Mouse (Mus musculus): ENCODE results near the gene Aspm.
"Not testable (repeated sequence)": the region's sequence is repeated elsewhere in the genome, so short reads cannot be mapped to it uniquely, and the experiment has no call there.

Gene Aspm

DNA sequence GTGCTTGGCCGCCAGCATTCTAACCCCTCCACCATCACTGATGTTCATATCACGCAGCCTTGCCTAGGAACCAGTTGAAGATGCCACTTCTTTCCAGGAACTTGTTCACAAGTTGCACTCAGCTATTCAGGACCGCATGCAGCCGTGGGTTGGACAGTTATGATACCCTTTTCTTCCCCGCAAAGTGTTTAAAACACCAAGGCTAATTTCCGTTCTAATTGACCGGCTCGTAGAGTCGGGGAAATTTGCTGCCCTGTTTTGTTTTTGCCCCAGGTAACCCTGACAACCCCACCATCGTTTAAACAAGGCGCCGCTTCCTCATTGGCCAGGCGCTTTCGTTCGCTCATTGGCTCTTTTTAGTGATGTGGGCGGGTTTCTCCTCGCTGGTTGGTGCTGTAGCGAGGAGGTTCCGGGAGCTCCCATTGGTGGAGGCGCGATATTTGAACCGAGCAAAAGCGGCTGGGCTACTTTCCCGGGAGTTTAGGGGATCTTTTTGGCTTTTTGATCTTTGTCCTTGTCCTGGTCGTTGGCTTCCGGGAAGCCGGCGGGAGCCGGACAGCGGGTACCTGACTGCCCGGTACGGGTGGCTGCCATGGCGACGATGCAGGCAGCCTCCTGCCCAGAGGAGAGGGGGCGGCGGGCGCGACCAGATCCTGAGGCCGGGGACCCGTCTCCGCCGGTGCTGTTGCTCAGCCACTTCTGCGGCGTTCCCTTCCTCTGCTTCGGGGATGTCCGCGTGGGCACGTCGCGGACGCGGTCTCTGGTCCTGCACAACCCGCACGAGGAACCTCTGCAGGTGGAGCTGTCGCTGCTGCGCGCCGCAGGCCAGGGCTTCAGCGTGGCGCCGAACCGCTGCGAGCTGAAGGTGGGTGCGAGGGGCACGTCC is at the start of gene Aspm:
Aspm (plus strand) TSS at position 433 of the 886 bp plus-strand sequence.
- DNase-seq (ENCODE audit: low spot score in 2 of 2), result peak; percentile 83 to 86

DNA sequence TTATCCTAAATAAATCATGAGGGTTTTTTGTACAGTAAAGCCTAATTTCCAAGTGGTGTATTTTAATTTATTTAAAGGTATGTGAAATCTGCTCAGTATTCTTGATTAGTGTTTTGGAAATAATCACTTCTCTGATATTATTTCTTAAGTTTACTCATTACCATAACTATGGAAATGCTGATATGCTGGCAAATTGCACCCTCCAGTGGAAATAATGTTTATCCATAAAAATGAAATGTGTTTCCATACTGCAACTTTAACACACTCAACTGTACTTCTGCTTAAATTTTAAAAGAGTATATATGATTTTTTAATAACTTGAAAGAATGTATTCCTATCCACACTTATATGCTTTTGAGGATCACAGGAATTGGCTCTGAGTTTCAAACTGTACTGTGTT is 48.8 kb upstream of the Aspm start:
- DNase-seq (ENCODE audit: low spot score in 2 of 2), result no peak

DNA sequence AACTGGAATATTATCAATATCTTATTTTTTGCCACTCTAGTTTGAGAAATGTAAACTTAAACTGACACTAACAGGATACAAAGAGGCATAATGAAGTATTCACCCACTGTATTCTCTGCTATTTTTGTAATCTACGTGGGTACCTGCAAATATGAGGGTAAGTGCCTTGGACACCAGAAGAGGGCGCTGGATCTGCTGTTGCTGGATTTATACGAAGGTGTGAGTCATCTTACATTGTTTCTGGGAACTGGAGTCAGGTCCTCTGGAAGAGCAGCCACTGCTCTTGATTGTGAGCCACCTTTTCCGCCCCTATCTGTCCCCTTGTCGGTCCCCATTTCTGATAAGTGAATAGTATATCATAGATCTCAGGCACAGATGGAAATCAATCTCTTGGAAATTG is 46.9 kb upstream of the Aspm start:
- DNase-seq (ENCODE audit: low spot score in 2 of 2), result no peak

DNA sequence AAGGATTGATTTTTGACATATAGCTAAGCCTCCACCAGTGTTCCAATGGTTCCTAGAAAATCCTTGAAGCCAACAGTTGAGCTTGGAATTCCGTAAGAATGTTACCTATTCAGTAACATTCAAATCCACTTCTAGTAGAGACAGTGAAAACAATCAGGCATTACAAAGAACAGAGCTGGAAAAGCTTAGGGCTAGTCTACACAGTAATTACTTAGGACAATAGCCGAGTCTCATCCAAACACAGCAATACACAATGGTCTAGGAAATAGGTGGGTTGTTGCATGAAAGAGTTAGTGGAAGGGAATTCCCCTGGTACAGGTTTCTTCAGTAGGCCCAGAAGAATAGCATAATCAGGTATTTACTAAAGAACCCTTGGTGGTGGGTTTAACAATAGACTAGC is 42.2 kb upstream of the Aspm start:
- DNase-seq (ENCODE audit: low spot score in 2 of 2), result not testable (repeated sequence)

DNA sequence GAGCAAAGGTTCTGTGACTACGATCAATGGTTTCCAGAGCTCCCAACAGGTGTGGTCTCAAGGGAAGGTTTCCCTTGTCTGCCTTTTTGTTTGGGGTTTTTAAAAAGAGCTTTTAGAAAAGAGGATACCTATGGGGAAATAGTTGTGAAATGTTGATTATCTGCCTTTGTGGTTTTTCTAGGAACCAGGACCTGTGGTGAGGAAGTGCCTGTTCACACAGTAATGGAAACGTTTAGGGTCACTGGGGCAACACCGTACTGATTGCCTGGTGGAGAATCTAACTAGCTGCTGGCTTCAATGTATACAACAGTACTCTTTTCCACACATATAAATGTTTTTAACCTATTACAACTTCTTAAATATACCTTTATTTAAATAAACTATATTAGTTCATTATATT is 41.1 kb upstream of the Aspm start:
- DNase-seq (ENCODE audit: low spot score in 2 of 2), result no peak

DNA sequence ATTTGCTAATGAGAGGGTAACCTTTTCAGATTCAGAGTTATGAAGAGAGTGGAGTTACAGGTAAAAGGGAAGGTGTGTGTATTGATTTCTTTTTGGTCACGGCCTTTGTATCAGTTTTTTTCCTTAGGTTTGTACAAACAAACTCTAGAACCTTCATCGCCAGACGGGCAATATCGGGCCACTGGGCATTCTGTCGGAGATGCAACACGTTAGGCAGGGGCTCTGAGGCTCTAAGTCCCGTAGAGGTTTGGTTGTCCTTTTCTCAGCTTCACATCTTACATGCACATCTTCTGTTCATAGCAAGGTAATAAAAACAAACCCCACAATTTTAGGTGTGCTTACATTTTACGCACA is 33.1 kb upstream of the Aspm start:
- DNase-seq (ENCODE audit: low spot score in 2 of 2), result no peak

DNA sequence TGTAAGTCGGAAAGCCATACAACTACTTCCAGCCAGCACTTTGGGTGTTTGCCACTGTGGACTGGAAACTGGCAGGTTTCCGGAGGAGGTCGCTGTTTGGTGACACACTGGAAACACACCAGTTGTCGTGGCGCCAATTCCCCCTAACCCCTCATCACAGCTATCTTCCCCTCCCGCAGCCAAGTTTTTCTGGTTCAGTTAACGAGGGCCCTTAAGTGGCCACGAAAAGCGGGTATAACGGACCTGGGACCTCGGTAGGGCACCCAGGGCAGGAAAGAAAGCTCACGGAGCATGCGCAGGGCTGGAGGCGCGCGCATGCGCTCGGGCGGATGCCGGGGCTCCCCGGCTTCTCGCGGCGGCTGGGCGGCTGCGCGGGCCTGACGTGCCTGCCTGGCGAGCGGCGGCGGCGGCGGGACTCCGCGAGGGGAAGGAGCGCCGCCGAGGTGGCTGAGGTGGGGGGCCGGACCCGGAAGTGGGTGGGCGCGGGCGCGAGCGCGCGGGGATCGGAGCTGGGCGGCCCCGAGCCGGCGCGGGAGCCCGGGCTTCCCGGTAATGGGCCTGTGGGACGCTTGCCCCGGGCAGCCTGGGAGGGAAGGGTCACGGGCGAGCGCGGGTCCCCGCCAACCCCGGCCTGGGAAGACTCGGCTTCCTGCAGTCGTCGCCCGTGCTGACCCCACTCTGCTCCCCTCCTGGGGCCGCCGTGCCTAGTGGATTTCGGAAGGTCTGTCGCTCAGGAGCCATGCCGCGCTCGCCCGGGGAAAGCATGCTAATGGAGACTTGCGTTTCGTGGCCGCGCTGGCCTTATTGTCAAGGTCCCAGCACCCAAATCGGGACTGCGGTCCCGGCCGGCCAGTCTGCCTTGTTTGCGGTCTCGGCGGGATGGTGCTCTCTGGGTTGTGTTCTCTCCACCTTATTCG is 32.4 kb upstream of the Aspm start, which contains the start of gene Zbtb41:
Zbtb41 (plus strand) TSS at position 414 of the 917 bp plus-strand sequence.
- peak; percentile 83 to 87 for DNase-seq (ENCODE audit: low spot score in 2 of 2)

DNA sequence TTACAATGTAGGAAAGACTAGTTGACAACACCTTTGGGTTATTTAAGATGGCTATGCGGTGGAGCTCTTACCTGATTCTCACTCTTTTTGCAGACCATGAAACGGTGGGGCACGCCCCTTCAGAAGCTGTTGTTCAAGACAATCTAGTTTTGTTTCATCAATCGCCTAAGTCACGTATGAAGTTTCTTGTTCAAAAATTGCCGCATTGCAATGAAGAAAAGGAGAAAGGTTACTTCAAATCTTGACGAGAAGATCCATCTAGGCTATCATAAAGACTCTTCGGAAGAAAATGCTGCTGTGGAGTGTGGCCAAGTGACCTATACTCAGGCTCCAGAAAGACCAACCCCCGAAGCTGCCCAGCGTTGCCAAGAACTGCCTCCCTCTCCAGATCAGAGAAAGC is 31.6 kb upstream of the Aspm start:
- no peak for DNase-seq (ENCODE audit: low spot score in 2 of 2)

DNA sequence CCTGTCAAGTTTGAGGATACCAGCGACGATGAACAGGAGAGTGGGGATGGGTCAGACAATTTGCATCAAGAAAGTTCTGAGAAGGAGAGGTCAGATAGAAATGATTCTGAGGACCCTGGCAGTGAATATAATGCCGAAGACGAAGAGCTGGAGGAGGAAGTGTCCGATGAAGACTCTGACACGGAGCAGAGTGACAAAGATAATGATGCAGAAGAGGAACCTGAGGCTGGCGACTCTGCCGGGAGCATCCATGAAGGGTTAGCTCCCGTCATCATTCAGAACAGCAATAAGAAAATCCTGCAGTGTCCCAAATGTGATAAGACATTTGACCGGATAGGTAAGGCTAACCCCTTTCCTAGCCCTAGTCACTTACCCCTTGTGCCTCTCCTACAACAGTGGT is 30.6 kb upstream of the Aspm start:
- DNase-seq (ENCODE audit: low spot score in 2 of 2), result no peak

DNA sequence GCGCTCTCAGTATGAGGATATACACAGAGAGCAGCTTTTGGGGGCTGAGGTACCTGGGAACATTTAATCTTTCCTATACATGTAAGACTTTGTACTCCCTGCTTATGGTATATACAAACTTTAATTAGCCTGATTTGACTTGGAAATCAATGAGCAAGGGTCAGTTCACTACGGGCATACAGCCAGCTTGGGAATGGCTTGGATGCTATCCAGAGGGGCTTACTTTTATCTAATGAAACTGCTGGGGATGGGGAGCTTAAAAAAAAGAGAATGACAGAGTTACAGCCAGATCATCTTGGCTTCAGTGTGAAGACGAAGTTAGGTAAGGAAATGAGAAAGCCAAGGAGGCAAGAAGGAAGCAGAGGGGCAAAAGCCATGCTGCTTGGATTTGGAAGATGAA is 29.6 kb upstream of the Aspm start:
- DNase-seq (ENCODE audit: low spot score in 2 of 2), result no peak

DNA sequence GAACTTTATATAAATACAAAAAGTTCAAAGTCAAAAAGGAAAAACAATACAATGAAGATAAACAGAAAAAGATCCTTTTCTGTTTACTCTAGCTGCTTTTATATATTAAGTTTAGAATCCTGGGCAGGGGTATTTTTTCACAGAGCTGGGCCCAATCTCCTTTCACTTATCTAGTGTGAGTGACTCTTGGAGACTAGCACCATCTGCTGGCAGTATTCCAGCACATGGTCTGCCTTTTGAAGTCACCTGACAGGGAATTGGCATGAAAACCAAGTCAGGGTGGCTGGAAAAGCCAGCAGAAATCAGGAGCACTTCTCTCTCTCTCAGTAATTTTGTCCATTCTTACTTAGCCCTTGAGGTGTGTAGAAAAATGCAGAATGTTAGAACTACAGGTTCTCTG is 16.2 kb upstream of the Aspm start:
- no peak for DNase-seq (ENCODE audit: low spot score in 2 of 2)

DNA sequence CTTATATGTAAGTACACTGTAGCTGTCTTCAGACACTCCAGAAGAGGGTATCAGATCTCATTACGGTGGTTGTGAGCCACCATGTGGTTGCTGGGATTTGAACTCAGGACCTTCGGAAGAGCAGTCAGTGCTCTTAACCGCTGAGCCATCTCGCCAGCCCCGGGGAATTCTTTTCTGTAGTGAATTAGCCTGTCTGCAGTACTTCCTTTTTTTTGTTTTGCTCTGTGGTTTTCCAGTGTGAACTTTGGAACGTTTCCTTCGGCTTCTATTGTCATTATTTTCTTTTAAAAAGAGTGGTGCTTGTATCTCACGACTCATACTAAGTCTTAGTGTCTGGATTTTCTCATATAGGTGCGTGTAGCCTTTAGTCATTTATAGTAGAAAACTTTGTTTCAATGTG is 11.5 kb upstream of the Aspm start:
- not testable (repeated sequence) for DNase-seq (ENCODE audit: low spot score in 2 of 2)

DNA sequence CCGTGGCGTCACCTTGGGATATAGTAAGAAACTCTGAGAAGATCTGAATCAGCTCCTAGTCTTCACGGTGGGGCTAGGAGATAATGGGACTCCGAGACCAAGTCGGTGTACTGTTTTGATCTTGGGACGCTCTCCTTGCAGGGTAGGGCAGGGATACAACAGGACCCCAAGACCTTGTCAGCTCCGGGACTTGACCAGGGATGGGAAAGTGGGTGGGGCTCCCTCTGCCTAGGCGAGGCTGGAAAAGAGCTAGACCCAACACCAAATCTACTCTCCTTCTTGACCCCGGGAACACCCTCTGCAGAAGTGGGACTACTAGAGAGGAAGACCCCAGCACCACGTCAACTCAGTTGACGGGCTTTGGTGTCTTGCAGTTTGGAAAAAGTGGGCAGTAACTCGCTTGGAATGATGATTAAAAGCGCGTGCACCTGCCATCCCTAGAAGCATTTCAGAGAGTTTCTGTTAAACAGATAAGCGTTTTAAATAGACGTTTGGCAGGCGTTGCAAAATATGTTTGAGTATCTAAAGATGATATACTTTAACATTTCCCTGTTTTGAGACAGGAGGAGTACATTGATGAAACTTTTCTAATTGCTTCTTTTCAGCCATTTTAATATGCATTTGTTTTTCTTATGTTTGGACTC is 776 bp downstream of the Aspm start:
- no peak for DNase-seq (ENCODE audit: low spot score in 2 of 2)

DNA sequence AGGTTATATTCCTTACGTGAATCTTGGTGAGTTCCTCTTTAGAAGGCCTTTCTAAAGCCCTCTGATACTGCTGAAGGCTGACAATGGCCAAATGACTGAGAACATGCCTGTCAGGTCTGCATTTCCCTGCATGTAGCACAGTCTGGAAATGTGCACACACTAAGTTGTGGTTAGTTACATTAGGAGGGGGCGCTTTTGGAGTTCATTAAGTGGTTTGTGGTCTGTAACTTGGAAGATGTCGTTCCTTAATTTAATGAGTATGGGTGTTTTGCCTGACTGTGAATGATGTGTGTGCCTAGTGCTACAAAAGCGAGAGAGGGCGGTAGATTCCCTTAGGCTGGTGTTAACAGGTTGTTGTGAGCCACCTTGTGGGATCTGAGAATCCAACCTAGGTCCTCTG is 6.2 kb downstream of the Aspm start:
- DNase-seq (ENCODE audit: low spot score in 2 of 2), result no peak

DNA sequence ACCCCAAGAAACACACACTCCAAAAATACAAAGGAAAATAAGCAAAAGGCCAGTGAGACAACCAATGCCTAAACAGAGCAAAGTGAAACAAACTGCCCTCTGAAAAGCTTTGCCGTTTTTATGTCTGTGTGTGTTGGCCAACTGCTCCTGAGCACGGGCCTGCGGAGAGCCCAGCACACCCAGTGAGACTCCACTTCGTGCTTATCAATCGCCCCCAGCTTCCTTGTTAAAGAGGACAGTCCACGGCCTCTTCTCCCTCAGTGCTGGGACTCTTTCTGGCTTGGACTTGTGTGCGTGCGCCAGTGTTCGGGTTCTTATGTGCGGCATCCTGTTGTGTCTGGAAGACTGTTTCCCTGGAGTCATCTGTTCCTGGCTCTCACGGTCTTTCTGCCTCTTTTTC is 11.4 kb downstream of the Aspm start:
- no peak for DNase-seq (ENCODE audit: low spot score in 2 of 2)

DNA sequence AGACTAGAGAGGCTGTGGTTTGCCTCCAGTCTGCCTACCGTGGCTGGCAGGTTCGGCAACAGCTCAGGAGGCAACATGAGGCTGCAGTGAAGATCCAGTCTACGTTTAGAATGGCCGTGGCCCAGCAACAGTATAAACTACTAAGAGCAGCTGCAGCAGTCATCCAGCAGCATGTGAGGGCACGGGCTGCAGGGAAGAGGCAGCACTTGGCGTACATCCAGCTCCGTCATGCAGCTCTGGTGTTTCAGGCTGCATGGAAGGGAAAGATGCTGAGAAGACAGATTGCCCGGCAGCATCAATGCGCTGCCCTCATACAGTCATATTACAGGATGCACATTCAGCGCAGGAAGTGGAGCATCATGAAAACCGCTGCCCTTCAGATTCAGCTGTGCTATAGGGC is 24.3 kb downstream of the Aspm start:
- no peak for DNase-seq (ENCODE audit: low spot score in 2 of 2)

DNA sequence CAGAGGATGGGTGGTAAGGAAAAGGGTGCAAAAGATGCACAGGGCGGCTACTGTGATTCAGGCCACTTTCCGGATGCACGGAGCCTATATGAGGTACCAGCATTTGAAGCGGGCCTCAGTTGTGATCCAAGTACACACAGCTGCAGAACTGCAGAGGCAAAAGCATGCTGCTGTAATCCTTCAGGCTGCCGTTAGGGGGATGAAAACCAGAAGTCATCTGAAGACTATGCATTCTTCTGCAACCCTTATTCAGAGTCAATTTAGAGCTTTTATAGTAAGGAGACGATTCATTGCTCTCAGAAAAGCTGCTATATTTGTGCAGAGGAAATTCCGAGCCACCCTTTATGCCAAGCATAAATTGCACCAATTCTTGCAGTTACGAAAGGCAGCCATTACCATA is 25.7 kb downstream of the Aspm start:
- DNase-seq (ENCODE audit: low spot score in 2 of 2), result no peak

DNA sequence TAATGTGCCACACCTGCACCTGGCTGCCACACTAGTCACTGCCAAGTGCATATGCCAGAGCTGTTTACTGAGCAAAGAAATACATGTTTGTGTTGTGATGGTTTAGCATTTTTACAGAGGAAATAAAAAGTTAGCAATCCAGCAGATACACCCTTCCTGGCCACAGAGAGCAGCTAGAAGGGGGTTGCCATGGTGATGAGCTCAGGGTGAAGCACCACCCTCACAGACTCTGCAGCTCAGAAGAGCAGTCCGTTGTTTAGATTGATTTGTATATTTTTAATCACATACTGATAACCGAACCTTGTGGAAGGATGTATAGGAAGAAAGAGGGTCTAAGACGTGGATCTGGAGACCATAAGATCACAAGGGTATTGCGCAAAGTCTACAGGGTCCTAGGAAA is 26.6 kb downstream of the Aspm start:
- no peak for DNase-seq (ENCODE audit: low spot score in 2 of 2)

DNA sequence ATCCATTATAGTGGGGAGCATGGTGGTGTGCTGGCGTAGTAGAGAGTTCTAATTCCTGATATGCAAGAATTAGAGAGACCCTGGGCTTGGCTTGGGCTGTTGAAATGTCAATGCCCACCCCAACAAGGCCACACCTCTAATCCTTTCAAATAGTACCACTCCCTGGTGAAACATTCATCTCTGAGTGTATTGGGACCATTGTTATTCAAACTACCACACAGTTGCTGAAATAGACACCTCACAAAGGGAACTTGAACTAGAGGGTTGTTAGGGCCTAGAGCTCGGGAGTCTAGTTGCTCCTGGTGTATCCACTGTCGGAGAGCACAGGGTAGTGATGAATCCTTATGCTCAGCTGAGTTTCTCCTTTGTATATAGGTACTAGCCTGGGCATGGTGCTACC is 40.1 kb downstream of the Aspm start:
- DNase-seq (ENCODE audit: low spot score in 2 of 2), result no peak

DNA sequence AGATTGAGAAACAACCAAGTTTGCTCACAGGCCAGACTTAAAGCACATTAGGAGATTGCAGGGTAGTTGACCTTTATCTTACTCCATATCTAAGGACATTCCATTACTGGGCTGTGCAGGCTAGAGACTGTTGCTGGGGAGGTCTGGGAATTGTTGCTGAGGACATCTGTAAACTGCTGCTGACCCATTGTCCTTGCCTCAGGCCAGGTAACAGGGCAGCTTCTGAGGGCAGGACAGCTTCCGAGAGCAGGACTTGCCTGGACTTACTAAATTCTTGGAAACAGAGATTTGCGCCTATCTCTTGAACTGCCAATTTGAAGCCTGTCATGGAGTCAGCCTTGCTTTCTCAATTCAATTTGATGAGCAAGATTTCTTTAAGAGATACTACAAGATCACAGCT is 40.8 kb downstream of the Aspm start:
- DNase-seq (ENCODE audit: low spot score in 2 of 2), result no peak

DNA sequence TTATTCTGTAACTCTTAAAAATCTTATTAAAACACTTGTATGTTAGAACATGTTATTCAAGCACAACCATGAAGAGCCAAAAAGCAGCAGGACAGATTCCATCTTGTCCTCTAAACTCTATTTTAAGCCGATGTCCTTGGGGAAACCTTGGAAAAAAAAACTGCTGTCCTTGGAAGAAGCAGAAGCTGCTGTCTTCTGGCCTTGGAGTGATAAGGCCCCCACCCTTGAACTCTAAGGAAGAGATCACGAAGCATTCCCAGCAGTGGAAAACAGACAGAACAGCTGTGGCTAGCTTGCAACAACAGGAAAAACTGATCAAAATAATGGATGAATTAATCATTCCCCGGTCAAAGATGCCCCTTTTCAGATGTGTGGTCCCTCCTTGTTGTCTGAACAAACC is 41.6 kb downstream of the Aspm start:
- DNase-seq (ENCODE audit: low spot score in 2 of 2), result no peak

DNA sequence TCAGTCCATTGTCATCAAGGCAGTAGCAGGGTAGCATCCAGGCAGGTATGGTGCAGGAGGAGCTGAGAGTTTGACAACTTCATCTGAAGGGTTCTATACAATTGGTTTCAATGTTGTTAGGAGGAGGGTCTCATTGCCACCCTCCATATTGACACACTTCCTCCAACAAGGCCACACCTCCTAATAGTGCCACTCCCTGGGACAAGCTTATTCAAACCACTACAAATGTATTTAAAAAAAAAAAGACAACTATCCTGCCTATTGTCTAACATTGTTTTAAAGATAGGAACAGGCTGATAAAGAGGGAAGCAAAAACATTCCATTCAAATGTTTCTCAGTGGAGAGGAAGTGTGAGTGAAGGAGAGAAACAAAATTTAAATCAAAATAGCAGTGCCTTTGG is 45.2 kb downstream of the Aspm start:
- no peak for DNase-seq (ENCODE audit: low spot score in 2 of 2)

All from urinary bladder, postnatal 4 days (tissue).